Mouse (Mus musculus) liver, embryonic 14.5 days (tissue): ENCODE results near the gene Txndc9. TPM values are rescaled to one million over a fixed set of nuclear protein-coding genes. Genes with fewer than 3 reads are reported as not detected.
"Not testable (repeated sequence)": the region's sequence is repeated elsewhere in the genome, so short reads cannot be mapped to it uniquely, and the experiment has no call there.

Experiments used
- ATAC-seq: fragments of 200-750 bp; cut with Nextera tagmentation; 2 replicates; pipeline ENCODE4 v1.8.0; 2017; ENCODE audit warnings: moderate number of reproducible peaks, mild to moderate bottlenecking, moderate library complexity; ENCODE audit not compliant: insufficient read depth
- DNase-seq, 3 experiments: peaks; one replicate each; pipeline ENCODE4 v3.0.0-alpha.2; 2012 to 2013; ENCODE audit warnings: low read depth in 3 of 3, low spot score in 3 of 3
- H3K27ac ChIP-seq: fragments of 300-500 bp; sonication (generic); 2 replicates; pipeline ENCODE4 v1.5.1; 2014; ENCODE audit warnings: moderate library complexity, mild to moderate bottlenecking, control low read depth, inconsistent platforms
- H3K27me3 ChIP-seq: fragments of 300-500 bp; sonication (generic); 2 replicates; pipeline ENCODE4 v1.6.1; 2014; ENCODE audit warnings: mild to moderate bottlenecking, low read length, moderate library complexity; ENCODE audit not compliant: control insufficient read depth, insufficient read depth
- H3K36me3 ChIP-seq: fragments of 300-500 bp; sonication (generic); replicated peaks from 2 replicates; pipeline ENCODE4 v1.6.1; 2014; ENCODE audit warnings: low read depth; ENCODE audit not compliant: control insufficient read depth, insufficient read depth
- H3K4me1 ChIP-seq, 2 experiments: fragments of 200-500 bp in 1 of 2; fragments of 300-500 bp in 1 of 2; sonication (generic) in 1 of 2; replicated peaks; 2 replicates each; pipeline ENCODE4 v1.6.1; 2012 to 2014; ENCODE audit warnings: antibody characterized with exemption in 1 of 2, inconsistent platforms in 1 of 2, low read length in 1 of 2; ENCODE audit not compliant: control insufficient read depth in 2 of 2, insufficient read depth in 2 of 2
- H3K4me2 ChIP-seq: fragments of 300-500 bp; sonication (generic); 2 replicates; pipeline ENCODE4 v1.6.1; 2014; ENCODE audit warnings: low read depth, mild to moderate bottlenecking, control low read depth, moderate library complexity
- H3K4me3 ChIP-seq, 2 experiments: fragments of 200-500 bp in 1 of 2; fragments of 300-500 bp in 1 of 2; sonication (generic) in 1 of 2; 2 replicates each; pipeline ENCODE4 v1.5.1; 2012 to 2014; ENCODE audit warnings: low read depth in 2 of 2, low read length in 2 of 2, mild to moderate bottlenecking in 2 of 2, control low read depth in 1 of 2, inconsistent platforms in 1 of 2, moderate library complexity in 1 of 2; ENCODE audit not compliant: insufficient read depth in 1 of 2
- H3K9ac ChIP-seq: fragments of 300-500 bp; sonication (generic); replicated peaks from 2 replicates; pipeline ENCODE4 v1.6.1; 2014; ENCODE audit warnings: mild to moderate bottlenecking, control low read depth, moderate library complexity
- H3K9me3 ChIP-seq: fragments of 300-500 bp; sonication (generic); 2 replicates; pipeline ENCODE4 v1.6.1; 2016; ENCODE audit warnings: low read length, mixed read lengths; ENCODE audit not compliant: control insufficient read depth
- CTCF ChIP-seq: IDR thresholded peaks from 2 replicates; pipeline ENCODE4 v1.5.1; 2016; ENCODE audit warnings: antibody characterized with exemption, low read depth, control low read depth
- EP300 ChIP-seq: IDR thresholded peaks from 2 replicates; pipeline ENCODE4 v1.6.1; 2016; ENCODE audit warnings: antibody characterized with exemption, low read depth
- WGBS: fragments of 180-500 bp; shearing (Covaris S2); extraction: QIAGEN DNeasy Blood & Tissue Kit; methylation state at CpG from one replicate; pipeline ENCODE4 v1.1.7; 2014; ENCODE audit not compliant: insufficient replicate concordance; 5-methylcytosine and 5-hydroxymethylcytosine counted together
- polyA plus RNA-seq, 2 experiments: library from polyadenylated mRNA; depleted of rRNA in 1 of 2; stranded (reverse) in 1 of 2; unstranded in 1 of 2; fragments of >200 nt; fragmentation: Nextera tagmentation in 1 of 2; extraction: Ambion mirVana in 1 of 2; gene quantifications; 2 replicates each; pipeline versions ENCODE4 v1.2.1 to v1.2.3; 2012 to 2014

Gene Txndc9
- polyA plus RNA-seq, 2 experiments = 20.5 to 65.9 TPM

DNA sequence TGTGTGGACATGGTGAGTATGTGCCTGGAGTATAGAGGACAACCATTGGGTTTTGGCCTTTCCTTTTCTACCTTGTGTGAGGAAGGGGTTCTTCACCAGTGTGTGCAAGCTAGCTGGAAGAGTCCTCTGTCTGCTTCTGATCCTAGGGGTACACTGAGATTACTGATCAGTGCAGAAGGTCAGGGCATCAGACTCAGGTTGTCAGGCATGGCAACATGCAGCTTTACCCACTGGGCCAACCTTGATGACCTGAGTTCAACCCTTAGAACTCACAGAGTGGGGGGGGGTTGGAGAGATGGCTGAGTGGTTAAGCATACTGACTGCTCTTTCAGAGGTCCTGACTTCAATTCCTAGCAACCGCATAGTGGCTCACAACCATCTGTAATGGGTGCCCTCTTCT, 13.4 kb downstream of the Txndc9 start:
- H3K27me3 ChIP-seq = no peaks in the 10 kb centered on the region
- TF ChIP-seq EP300 (no peak), CTCF (no peak)
- H3K4me2 ChIP-seq = no peak overlapping the region
- no peaks in the 10 kb centered on the region for H3K4me1 ChIP-seq
- no peak overlapping the region for H3K27ac ChIP-seq
- 77% methylated on average over 1 of the region's 1 CpGs for WGBS
- H3K9me3 ChIP-seq = no peaks in the 10 kb centered on the region
- DNase-seq = no peak
- peaks cover 33% of the 10 kb centered on the region for H3K36me3 ChIP-seq
- no peak for ATAC-seq
- no peak overlapping the region for H3K9ac ChIP-seq
- no peak overlapping the region for H3K4me3 ChIP-seq

DNA sequence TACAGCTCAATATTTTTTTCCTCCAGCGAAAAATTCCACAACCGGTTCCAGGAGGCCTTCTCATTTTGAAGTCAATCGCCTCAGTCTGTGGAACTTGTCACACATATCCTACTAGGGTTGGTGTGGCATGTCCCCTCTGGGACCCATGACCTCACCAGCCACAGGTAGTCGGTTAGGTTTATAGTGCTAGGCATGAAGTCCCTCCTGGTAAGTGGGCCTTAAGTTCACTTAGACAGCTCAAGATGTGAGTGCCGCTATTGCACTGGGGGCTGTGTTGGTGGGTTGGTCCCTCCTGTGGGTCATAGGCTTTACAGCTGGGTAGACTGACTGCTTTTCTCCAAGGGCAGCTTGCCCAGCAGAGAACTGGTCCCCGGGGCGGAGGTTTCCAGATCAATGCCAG, 20.4 kb downstream of the Txndc9 start:
- H3K9ac ChIP-seq = no peak overlapping the region
- no peaks in the 10 kb centered on the region for H3K36me3 ChIP-seq
- DNase-seq (no peak), ATAC-seq (no peak)
- H3K4me1 ChIP-seq = no peaks in the 10 kb centered on the region
- H3K4me2 ChIP-seq = no peak overlapping the region
- WGBS = 76% methylated on average over 7 of the region's 7 CpGs
- TF ChIP-seq CTCF (no peak), EP300 (no peak)
- H3K27ac ChIP-seq = no peak overlapping the region
- H3K4me3 ChIP-seq = no peak overlapping the region
- H3K27me3 ChIP-seq = no peaks in the 10 kb centered on the region
- H3K9me3 ChIP-seq = no peaks in the 10 kb centered on the region

DNA sequence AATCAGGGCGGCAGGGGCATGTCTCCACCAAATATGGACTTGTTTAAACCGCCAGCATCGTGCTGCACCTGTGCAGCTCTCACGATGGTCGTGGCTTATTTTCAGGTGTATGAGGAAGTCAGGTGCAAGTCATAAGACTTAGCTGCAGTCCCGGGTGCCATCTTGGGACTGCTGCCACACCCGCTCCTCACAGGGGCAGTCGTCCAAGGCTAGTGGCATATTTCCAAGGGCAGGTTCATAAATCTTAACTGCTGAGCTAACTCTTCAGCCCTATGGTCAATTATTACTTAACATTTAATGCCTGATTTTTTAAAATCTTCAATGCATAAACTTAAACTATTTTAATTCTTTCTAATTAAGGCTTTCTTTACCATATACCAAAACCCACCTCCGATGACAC, 21.0 kb downstream of the Txndc9 start:
- WGBS = 58% methylated on average over 9 of the region's 9 CpGs
- not testable (repeated sequence) for H3K36me3 ChIP-seq, H3K4me2 ChIP-seq, ATAC-seq, H3K9me3 ChIP-seq, H3K27me3 ChIP-seq, H3K27ac ChIP-seq, DNase-seq, H3K4me3 ChIP-seq, H3K4me1 ChIP-seq, H3K9ac ChIP-seq

DNA sequence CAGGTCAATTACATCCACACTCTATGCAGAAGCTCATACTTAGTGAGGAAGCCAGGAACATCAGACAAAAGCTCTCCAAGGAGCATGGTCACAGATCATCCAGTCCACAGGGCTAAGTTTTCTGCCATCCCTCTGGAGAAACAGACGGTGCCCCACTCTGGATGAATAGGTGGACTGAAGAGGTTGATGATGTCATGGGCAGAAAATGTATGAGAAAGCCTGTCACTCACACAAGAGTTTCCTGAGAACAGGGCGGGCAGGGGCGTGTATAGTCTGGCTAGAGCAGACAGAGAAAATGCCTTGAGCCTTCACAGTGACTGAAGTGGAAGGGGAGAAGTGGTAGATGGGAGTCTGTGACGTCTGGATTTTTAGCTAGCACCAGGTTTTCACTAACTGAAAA, 26.2 kb downstream of the Txndc9 start:
- Histone ChIP-seq H3K4me2 (no peak overlapping the region), H3K4me3 (no peak overlapping the region), H3K27ac (no peak overlapping the region), H3K4me1 (no peaks in the 10 kb centered on the region), H3K9me3 (no peaks in the 10 kb centered on the region), H3K27me3 (no peaks in the 10 kb centered on the region), H3K9ac (no peak overlapping the region), H3K36me3 (no peaks in the 10 kb centered on the region)
- WGBS = 27% methylated on average over 4 of the region's 4 CpGs
- TF ChIP-seq EP300 (no peak), CTCF (no peak)
- ATAC-seq (no peak), DNase-seq (no peak)

DNA sequence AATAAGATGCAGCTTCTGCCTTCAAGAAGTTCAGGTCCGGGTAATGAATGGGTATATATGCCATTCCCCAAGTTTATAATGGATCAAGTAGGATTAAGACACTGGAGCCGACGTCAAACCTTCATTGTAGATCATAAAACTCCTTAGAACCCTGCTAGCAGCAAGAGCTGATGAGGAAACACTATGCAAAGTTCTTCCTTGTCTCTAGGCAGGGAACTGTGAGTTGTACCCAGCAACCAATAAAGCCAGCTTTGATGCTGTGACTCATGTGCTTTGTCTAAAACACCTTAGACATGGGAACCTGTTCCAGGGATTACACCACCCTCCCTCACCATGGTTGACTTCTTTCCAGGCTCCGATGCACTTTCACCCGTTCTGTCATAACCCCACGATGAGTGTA, 28.9 kb downstream of the Txndc9 start:
- TF ChIP-seq CTCF = no peak
- no peak for TF ChIP-seq EP300
- Histone ChIP-seq H3K9ac (no peak overlapping the region), H3K27me3 (no peaks in the 10 kb centered on the region), H3K36me3 (no peaks in the 10 kb centered on the region), H3K27ac (no peak overlapping the region), H3K4me3 (no peak overlapping the region), H3K4me1 (no peaks in the 10 kb centered on the region), H3K4me2 (no peak overlapping the region), H3K9me3 (no peaks in the 10 kb centered on the region)
- WGBS = 70% methylated on average over 6 of the region's 6 CpGs
- no peak for ATAC-seq
- no peak for DNase-seq

DNA sequence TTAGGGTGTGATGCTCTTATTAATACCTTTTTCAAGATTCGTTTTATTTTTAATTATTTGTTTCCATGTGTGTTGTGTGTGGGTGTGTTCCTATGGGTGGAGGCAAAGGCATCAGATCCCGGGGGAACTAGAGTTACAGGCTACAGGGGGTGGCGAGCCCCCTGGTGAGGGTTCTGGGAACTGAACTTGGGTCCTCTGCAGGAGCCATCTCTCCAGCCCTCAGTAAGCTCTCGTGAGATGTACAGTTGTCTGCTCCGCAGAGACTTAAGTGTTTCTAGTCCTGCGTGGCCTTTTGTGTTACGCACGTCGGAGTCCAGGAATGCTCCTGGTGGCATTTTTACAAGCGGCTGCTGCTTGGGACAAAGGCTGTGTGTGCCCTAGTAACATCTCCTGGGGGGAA, 32.1 kb downstream of the Txndc9 start:
- 59% methylated on average over 10 of the region's 10 CpGs for WGBS
- no peak overlapping the region for H3K4me3 ChIP-seq
- H3K36me3 ChIP-seq = no peaks in the 10 kb centered on the region
- no peaks in the 10 kb centered on the region for H3K4me1 ChIP-seq
- no peaks in the 10 kb centered on the region for H3K9me3 ChIP-seq
- no peak overlapping the region for H3K27ac ChIP-seq
- H3K27me3 ChIP-seq = no peaks in the 10 kb centered on the region
- ATAC-seq (no peak), DNase-seq (no peak)
- no peak overlapping the region for H3K4me2 ChIP-seq
- H3K9ac ChIP-seq = no peak overlapping the region
- TF ChIP-seq EP300 (no peak), CTCF (no peak)
